In the genomic region with DNA sequence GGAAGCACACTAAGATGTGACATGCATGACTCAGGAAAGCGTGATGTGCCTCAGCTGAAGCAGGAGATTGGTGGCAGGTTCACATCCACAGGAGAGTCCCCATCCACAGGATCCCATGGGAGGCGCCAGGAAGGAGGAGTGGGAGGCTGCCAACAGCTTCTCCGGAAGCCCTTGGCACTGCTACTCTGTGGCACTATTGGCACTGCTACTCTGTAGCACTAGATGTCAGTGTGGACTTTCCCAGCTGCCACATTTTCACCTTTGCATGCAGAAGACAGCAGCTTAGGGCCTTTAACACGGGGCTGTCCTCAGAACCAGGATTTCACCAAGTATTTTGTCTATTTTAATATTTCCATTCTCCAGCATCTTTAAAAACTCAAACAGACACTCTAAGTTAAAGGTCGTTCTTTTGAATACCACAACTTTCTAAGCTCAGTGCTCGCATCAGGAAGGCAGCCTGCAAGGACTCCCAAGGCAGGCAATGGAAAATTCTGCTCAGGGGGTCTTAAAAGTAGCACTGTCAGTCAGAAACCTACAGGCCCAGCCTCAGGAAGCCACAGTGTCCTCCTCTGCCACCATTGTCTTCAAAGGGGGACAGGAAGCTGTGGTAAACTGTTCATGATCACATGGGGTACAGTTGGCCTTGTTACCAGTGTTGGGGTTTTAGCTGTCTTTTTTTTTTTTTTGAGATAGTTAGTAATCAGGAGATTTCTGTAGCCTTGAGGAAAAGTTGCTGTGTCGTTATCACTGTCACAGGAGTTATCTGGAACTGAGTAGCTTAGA, we compare ENCODE assay signal across 10 mouse cellular contexts. TPM values are rescaled to one million over a fixed set of nuclear protein-coding genes. Genes with fewer than 3 reads are reported as not detected.
A peak's percentile ranks its signal among the peaks of the same experiment; 100 is the strongest.
DNase-seq lines count a peak whose midpoint lies in the region; ATAC-seq lines count a peak whose summit lies in the region.
"Had no signal": no experiment of that assay in that cellular context is flagged by ENCODE, and none has a peak within 500 bp of the region (broad histone marks: within the 10 kb centered on the region; RNA-seq: fewer than 3 reads in every experiment).

No protein-coding gene starts in this region.

- intact Hi-C loops in heart, postnatal 10 days (cut with DNase I): loop anchor here (5.0 to 10.0 kb wide), 4 partner anchors 103 to 358 kb away; partner anchors contain the start of genes Fkbp14 and Plekha8
- intact Hi-C loops in left cerebral cortex, postnatal 10 days (cut with DNase I): loop anchor here (5.0 to 10.0 kb wide), 3 partner anchors 102 to 355 kb away; partner anchors contain the start of gene Ggct

- no peak overlapping the region for H3K27ac ChIP-seq in hindbrain, embryonic 13.5 days
- H3K27ac ChIP-seq in hindbrain, embryonic 10.5 days: no peak overlapping the region
- H3K27ac ChIP-seq: heart, embryonic 15.5 days; neural tube, embryonic 12.5 days had no signal

- peaks cover 12% of the 10 kb centered on the region; the same call in 1 of the 2 replicates for H3K4me1 ChIP-seq in hindbrain, embryonic 13.5 days (replicated peaks)
- H3K4me1 ChIP-seq in hindbrain, embryonic 10.5 days (replicated peaks): peaks cover 7% of the 10 kb centered on the region

- H3K4me2 ChIP-seq in hindbrain, embryonic 13.5 days: no peak overlapping the region
- H3K4me2 ChIP-seq: heart, embryonic 15.5 days; neural tube, embryonic 12.5 days had no signal

- H3K9me3 ChIP-seq in hindbrain, embryonic 13.5 days: no peaks in the 10 kb centered on the region
- H3K9me3 ChIP-seq in hindbrain, embryonic 10.5 days: no peaks in the 10 kb centered on the region
- H3K9me3 ChIP-seq: heart, embryonic 15.5 days; neural tube, embryonic 12.5 days had no signal

- no peak for DNase-seq in hindbrain, embryonic 10.5 days (ENCODE audit: low spot score)
- peak; percentile 47 to 55 for DNase-seq in CD8-positive naive resting alpha-beta T cell, adult 2 months (ENCODE audit: low read depth in 2 of 2, low spot score in 2 of 2)
- peak; percentile 91 for DNase-seq in brain, adult 2 months (ENCODE audit: low read depth, low spot score)
- peak; percentile 58 to 65 for DNase-seq in heart, postnatal 10 days
- peak; percentile 34 to 54 for DNase-seq in left cerebral cortex, postnatal 10 days (ENCODE audit: extremely low spot score in 1 of 2, low spot score in 2 of 2)
- peak; percentile 73 for DNase-seq in naive thymus-derived CD4-positive, alpha-beta T cell, adult 2 months (ENCODE audit: low read depth)
- DNase-seq in urinary bladder, postnatal 4 days (ENCODE audit: low spot score in 2 of 2): no peak

- H3K9ac ChIP-seq in hindbrain, embryonic 13.5 days: no peak overlapping the region
- H3K9ac ChIP-seq: heart, embryonic 15.5 days; neural tube, embryonic 12.5 days had no signal

- ATAC-seq in hindbrain, embryonic 13.5 days (ENCODE audit: low FRiP score): 0 out of 2 replicates have a peak, but pooled peaks have one; percentile 37

- H3K36me3 ChIP-seq in hindbrain, embryonic 13.5 days: no peaks in the 10 kb centered on the region
- no peaks in the 10 kb centered on the region for H3K36me3 ChIP-seq in hindbrain, embryonic 10.5 days
- H3K36me3 ChIP-seq: heart, embryonic 15.5 days; neural tube, embryonic 12.5 days had no signal

- H3K4me3 ChIP-seq in hindbrain, embryonic 13.5 days: no peak overlapping the region
- H3K4me3 ChIP-seq in hindbrain, embryonic 10.5 days: no peak overlapping the region
- H3K4me3 ChIP-seq: heart, embryonic 15.5 days; neural tube, embryonic 12.5 days had no signal

- no peaks in the 10 kb centered on the region for H3K27me3 ChIP-seq in hindbrain, embryonic 13.5 days
- H3K27me3 ChIP-seq in hindbrain, embryonic 10.5 days (ENCODE audit: insufficient read depth, poor library complexity, severe bottlenecking): no peaks in the 10 kb centered on the region
- H3K27me3 ChIP-seq: heart, embryonic 15.5 days; neural tube, embryonic 12.5 days had no signal

- 71% methylated on average over 7 of the region's 7 CpGs for WGBS in hindbrain, embryonic 13.5 days
- WGBS in hindbrain, embryonic 10.5 days: 74% methylated on average over 7 of the region's 7 CpGs

RNA-seq across cellular contexts. Expression of gene Znrf2, which starts 7.0 kb away (rescaled TPM):
- 5.6 and 5.9 TPM in 2 replicates for polyA plus RNA-seq in hindbrain, embryonic 13.5 days (2015; fragmentation: Nextera tagmentation; extraction: Ambion mirVana)
- polyA plus RNA-seq in hindbrain, embryonic 10.5 days (2016; fragmentation: Nextera tagmentation; extraction: Ambion mirVana): 2.0 TPM in 2 replicates
- 10 to 100 TPM; 24.0 to 27.6 TPM for total RNA-seq in heart, postnatal 10 days (2021)
- 10 to 100 TPM; 31.7 to 35.2 TPM for total RNA-seq in left cerebral cortex, postnatal 10 days (2021)

Comparison
In these comparisons a context has a peak if more than half of its experiments do, and no peak if none do; other contexts are left out.
1. DNase-seq: peak in CD8-positive naive resting alpha-beta T cell, adult 2 months (2 of 2), brain, adult 2 months (single experiment), heart, postnatal 10 days (2 of 2), left cerebral cortex, postnatal 10 days (2 of 2) and naive thymus-derived CD4-positive, alpha-beta T cell, adult 2 months (single experiment); none in hindbrain, embryonic 10.5 days (single experiment) and urinary bladder, postnatal 4 days (0 of 2).